Mouse (Mus musculus): ENCODE results near the gene Grik2. TPM values are rescaled to one million over a fixed set of nuclear protein-coding genes. Genes with fewer than 3 reads are reported as not detected.

Grik2 gene
- total RNA-seq, 1 experiment = 0.22 TPM

DNA sequence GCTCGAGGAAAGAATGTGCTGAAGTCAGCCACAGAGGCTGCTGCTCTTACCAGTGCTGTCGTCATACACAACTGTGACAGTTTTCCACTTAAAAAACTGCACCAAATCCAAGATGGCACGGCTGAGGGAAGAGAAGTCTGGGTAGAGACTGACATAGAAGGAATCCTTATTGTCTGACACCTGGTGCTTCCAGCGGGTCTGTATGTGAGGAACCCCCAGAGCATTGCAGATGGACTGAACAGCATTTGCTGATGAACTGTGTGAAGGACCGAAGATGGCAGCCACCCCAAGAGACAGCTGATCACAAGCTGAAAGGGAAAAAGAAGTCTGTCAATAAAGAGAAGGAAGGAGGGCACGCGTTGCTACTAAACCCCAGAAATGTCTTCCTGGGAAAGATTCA, 215.1 kb downstream of the Grik2 start:
- DNase-seq (ENCODE audit: low read depth, low spot score) = no peak
- no peaks in the 10 kb centered on the region for H3K9me3 ChIP-seq (ENCODE audit: control insufficient read depth, insufficient read depth, low read depth, low read length)
- in situ Hi-C loops (cut with MboI; ENCODE audit: low sequenced_read_pairs in 2 of 2, unreplicated experiment in 2 of 2) = no loop called here
- H3K9ac ChIP-seq (ENCODE audit: insufficient read depth, low read depth, low read length, poor library complexity, severe bottlenecking) = no peak overlapping the region
- H3K27ac ChIP-seq (ENCODE audit: insufficient read depth, low read depth, low read length, poor library complexity, severe bottlenecking) = no peak overlapping the region
- no peaks in the 10 kb centered on the region for H3K4me1 ChIP-seq (ENCODE audit: control insufficient read depth in 2 of 2, insufficient read depth in 2 of 2, low read length in 2 of 2, poor library complexity in 1 of 2)
- TF ChIP-seq MAFK (IDR thresholded peaks at IDR 0.05; ENCODE audit: insufficient read depth, low read depth, low read length) (no peak), HCFC1 (IDR thresholded peaks at IDR 0.05; ENCODE audit: borderline replicate concordance, insufficient read depth, low read length) (no peak), CHD2 (IDR thresholded peaks at IDR 0.05; ENCODE audit: low read depth, low read length) (no peak), ZNF384 (IDR thresholded peaks at IDR 0.05; ENCODE audit: low read depth, low read length) (no peak), ZC3H11A (IDR thresholded peaks at IDR 0.05; ENCODE audit: borderline replicate concordance, low read depth, low read length) (no peak)
- no peaks in the 10 kb centered on the region for H3K36me3 ChIP-seq (ENCODE audit: control insufficient read depth, insufficient read depth, low read length, poor library complexity, severe bottlenecking)
- no peak overlapping the region for H3K4me3 ChIP-seq (ENCODE audit: insufficient read depth in 1 of 2, low read depth in 1 of 2, low read length in 2 of 2, poor library complexity in 1 of 2, severe bottlenecking in 1 of 2)

- in situ Hi-C loops (cut with MboI; ENCODE audit: low sequenced_read_pairs in 2 of 2, unreplicated experiment in 2 of 2) = no loop called here
- no peak overlapping the region for H3K4me3 ChIP-seq (ENCODE audit: insufficient read depth in 1 of 2, low read depth in 1 of 2, low read length in 2 of 2, poor library complexity in 1 of 2, severe bottlenecking in 1 of 2)
- no peak overlapping the region for H3K9ac ChIP-seq (ENCODE audit: insufficient read depth, low read depth, low read length, poor library complexity, severe bottlenecking)
- H3K9me3 ChIP-seq (ENCODE audit: control insufficient read depth, insufficient read depth, low read depth, low read length) = no peaks in the 10 kb centered on the region
- no peaks in the 10 kb centered on the region for H3K36me3 ChIP-seq (ENCODE audit: control insufficient read depth, insufficient read depth, low read length, poor library complexity, severe bottlenecking)
- H3K27ac ChIP-seq (ENCODE audit: insufficient read depth, low read depth, low read length, poor library complexity, severe bottlenecking) = no peak overlapping the region
- DNase-seq (ENCODE audit: low read depth, low spot score) = no peak
- TF ChIP-seq CHD2 (IDR thresholded peaks at IDR 0.05; ENCODE audit: low read depth, low read length) (no peak), ZNF384 (IDR thresholded peaks at IDR 0.05; ENCODE audit: low read depth, low read length) (no peak), HCFC1 (IDR thresholded peaks at IDR 0.05; ENCODE audit: borderline replicate concordance, insufficient read depth, low read length) (no peak), MAFK (IDR thresholded peaks at IDR 0.05; ENCODE audit: insufficient read depth, low read depth, low read length) (no peak), ZC3H11A (IDR thresholded peaks at IDR 0.05; ENCODE audit: borderline replicate concordance, low read depth, low read length) (no peak)
- H3K4me1 ChIP-seq (ENCODE audit: control insufficient read depth in 2 of 2, insufficient read depth in 2 of 2, low read length in 2 of 2, poor library complexity in 1 of 2) = no peaks in the 10 kb centered on the region
Measured at GRCm38 (mm10) chr10:49559872-49560407, 228.6 kb downstream of the Grik2 start.

GRCm38 (mm10) chr10:49542249-49542648, 246.3 kb downstream of the Grik2 start:
- DNase-seq (ENCODE audit: low read depth, low spot score) = no peak
- H3K9ac ChIP-seq (ENCODE audit: insufficient read depth, low read depth, low read length, poor library complexity, severe bottlenecking) = no peak overlapping the region
- in situ Hi-C loops (cut with MboI; ENCODE audit: low sequenced_read_pairs in 2 of 2, unreplicated experiment in 2 of 2) = no loop called here
- TF ChIP-seq HCFC1 (IDR thresholded peaks at IDR 0.05; ENCODE audit: borderline replicate concordance, insufficient read depth, low read length) = no peak
- no peaks in the 10 kb centered on the region for H3K9me3 ChIP-seq (ENCODE audit: control insufficient read depth, insufficient read depth, low read depth, low read length)
- H3K27ac ChIP-seq (ENCODE audit: insufficient read depth, low read depth, low read length, poor library complexity, severe bottlenecking) = no peak overlapping the region
- no peaks in the 10 kb centered on the region for H3K4me1 ChIP-seq (ENCODE audit: control insufficient read depth in 2 of 2, insufficient read depth in 2 of 2, low read length in 2 of 2, poor library complexity in 1 of 2)
- no peak overlapping the region for H3K4me3 ChIP-seq (ENCODE audit: insufficient read depth in 1 of 2, low read depth in 1 of 2, low read length in 2 of 2, poor library complexity in 1 of 2, severe bottlenecking in 1 of 2)
- no peaks in the 10 kb centered on the region for H3K36me3 ChIP-seq (ENCODE audit: control insufficient read depth, insufficient read depth, low read length, poor library complexity, severe bottlenecking)

DNA sequence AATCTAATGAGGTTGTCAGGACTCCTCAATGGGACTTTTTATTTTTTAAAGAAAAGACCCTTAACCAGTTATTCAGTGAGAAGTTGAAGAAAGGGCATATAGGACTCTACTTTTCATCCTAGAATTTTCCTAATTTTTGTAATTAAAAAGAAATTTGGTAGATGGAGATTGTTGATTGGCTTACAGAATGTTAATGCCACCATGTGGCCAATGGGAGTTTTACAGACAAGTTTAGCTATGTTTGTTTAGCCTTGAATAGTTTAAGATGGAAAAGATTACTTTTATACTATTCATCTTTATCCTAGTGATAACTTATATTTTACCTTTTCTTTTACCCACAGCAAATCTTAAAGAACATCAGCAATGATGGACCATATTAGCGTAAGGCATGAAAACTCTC, 268.8 kb downstream of the Grik2 start:
- DNase-seq (ENCODE audit: low read depth, low spot score) = no peak
- Histone ChIP-seq H3K9ac (ENCODE audit: insufficient read depth, low read depth, low read length, poor library complexity, severe bottlenecking) (no peak overlapping the region), H3K27ac (ENCODE audit: insufficient read depth, low read depth, low read length, poor library complexity, severe bottlenecking) (no peak overlapping the region), H3K4me3 (ENCODE audit: insufficient read depth in 1 of 2, low read depth in 1 of 2, low read length in 2 of 2, poor library complexity in 1 of 2, severe bottlenecking in 1 of 2) (no peak overlapping the region), H3K4me1 (ENCODE audit: control insufficient read depth in 2 of 2, insufficient read depth in 2 of 2, low read length in 2 of 2, poor library complexity in 1 of 2) (no peaks in the 10 kb centered on the region), H3K36me3 (ENCODE audit: control insufficient read depth, insufficient read depth, low read length, poor library complexity, severe bottlenecking) (no peaks in the 10 kb centered on the region), H3K9me3 (ENCODE audit: control insufficient read depth, insufficient read depth, low read depth, low read length) (no peaks in the 10 kb centered on the region)
- TF ChIP-seq ZC3H11A (IDR thresholded peaks at IDR 0.05; ENCODE audit: borderline replicate concordance, low read depth, low read length) (no peak), HCFC1 (IDR thresholded peaks at IDR 0.05; ENCODE audit: borderline replicate concordance, insufficient read depth, low read length) (no peak), CHD2 (IDR thresholded peaks at IDR 0.05; ENCODE audit: low read depth, low read length) (no peak), ZNF384 (IDR thresholded peaks at IDR 0.05; ENCODE audit: low read depth, low read length) (no peak), MAFK (IDR thresholded peaks at IDR 0.05; ENCODE audit: insufficient read depth, low read depth, low read length) (no peak)
- in situ Hi-C loops (cut with MboI; ENCODE audit: low sequenced_read_pairs in 2 of 2, unreplicated experiment in 2 of 2) = no loop called here

- Histone ChIP-seq H3K9me3 (ENCODE audit: control insufficient read depth, insufficient read depth, low read depth, low read length) (no peaks in the 10 kb centered on the region), H3K4me1 (ENCODE audit: control insufficient read depth in 2 of 2, insufficient read depth in 2 of 2, low read length in 2 of 2, poor library complexity in 1 of 2) (no peaks in the 10 kb centered on the region), H3K9ac (ENCODE audit: insufficient read depth, low read depth, low read length, poor library complexity, severe bottlenecking) (no peak overlapping the region), H3K36me3 (ENCODE audit: control insufficient read depth, insufficient read depth, low read length, poor library complexity, severe bottlenecking) (no peaks in the 10 kb centered on the region), H3K4me3 (ENCODE audit: insufficient read depth in 1 of 2, low read depth in 1 of 2, low read length in 2 of 2, poor library complexity in 1 of 2, severe bottlenecking in 1 of 2) (no peak overlapping the region), H3K27ac (ENCODE audit: insufficient read depth, low read depth, low read length, poor library complexity, severe bottlenecking) (no peak overlapping the region)
- in situ Hi-C loops (cut with MboI; ENCODE audit: low sequenced_read_pairs in 2 of 2, unreplicated experiment in 2 of 2) = no loop called here
- DNase-seq (ENCODE audit: low read depth, low spot score) = no peak
- TF ChIP-seq HCFC1 (IDR thresholded peaks at IDR 0.05; ENCODE audit: borderline replicate concordance, insufficient read depth, low read length) = no peak
- no peak for TF ChIP-seq ZNF384 (IDR thresholded peaks at IDR 0.05; ENCODE audit: low read depth, low read length)
- TF ChIP-seq ZC3H11A (IDR thresholded peaks at IDR 0.05; ENCODE audit: borderline replicate concordance, low read depth, low read length) = no peak
- no peak for TF ChIP-seq CHD2 (IDR thresholded peaks at IDR 0.05; ENCODE audit: low read depth, low read length)
- no peak for TF ChIP-seq MAFK (IDR thresholded peaks at IDR 0.05; ENCODE audit: insufficient read depth, low read depth, low read length)
Measured at GRCm38 (mm10) chr10:49500628-49501027, 287.9 kb downstream of the Grik2 start.
